Mouse (Mus musculus): Measurements from ENCODE around the gene Smox. TPM values are rescaled to one million over a fixed set of nuclear protein-coding genes. Genes with fewer than 3 reads are reported as not detected.

The Smox gene
- polyA plus RNA-seq, 1 experiment from 2014 or later = 67.2 TPM

- no peak for DNase-seq (ENCODE audit: low spot score)
- 60% methylated on average over 2 of the region's 2 CpGs for WGBS
- peaks cover 98% of the 10 kb centered on the region for H3K27me3 ChIP-seq (ENCODE audit: low read depth, poor library complexity, severe bottlenecking)
- no peak overlapping the region for H3K4me3 ChIP-seq
- H3K9me3 ChIP-seq (replicated peaks) = no peaks in the 10 kb centered on the region
- no peaks in the 10 kb centered on the region for H3K36me3 ChIP-seq
- H3K4me1 ChIP-seq = peaks cover 4% of the 10 kb centered on the region
- H3K27ac ChIP-seq = no peak overlapping the region
These were observed 59.6 kb downstream of the Smox start for GRCm38 (mm10) chr2:131550906-131551305.

GRCm38 (mm10) chr2:131551701-131552620 lies 60.7 kb downstream of the Smox start:
- H3K27me3 ChIP-seq (ENCODE audit: low read depth, poor library complexity, severe bottlenecking) = peaks cover 98% of the 10 kb centered on the region

DNA sequence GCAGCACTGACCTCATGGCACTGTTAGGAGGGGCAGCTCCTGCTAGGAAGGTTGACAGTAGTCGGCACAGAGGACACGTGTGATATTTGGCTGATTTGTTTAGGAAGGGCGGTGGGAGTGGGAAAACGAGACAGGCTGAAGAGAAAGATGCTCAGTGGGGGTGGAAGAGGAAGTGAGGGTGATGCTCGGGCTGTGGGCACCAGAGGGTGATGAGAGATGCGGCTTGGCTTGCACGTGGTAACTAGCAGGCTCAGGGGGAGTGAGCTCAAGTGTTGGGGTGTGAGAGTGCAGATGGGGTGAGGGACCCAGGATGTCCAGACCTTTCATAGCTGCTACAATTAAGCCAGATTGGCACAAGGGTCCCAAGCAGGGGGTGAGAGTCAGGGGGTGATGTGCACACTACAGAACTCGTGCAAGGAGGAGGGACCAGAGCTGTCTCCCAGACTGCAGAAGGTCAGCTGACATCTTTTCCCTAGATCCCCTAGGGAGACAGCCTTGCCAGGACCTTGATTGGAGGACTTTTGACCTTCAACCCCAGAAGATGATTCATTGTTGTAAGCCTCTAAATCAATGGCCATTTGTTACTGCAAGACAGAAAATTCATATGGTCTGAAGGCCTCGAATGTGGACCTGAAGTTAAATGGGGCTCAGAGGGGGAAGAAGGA lies 61.6 kb downstream of the Smox start:
- Histone ChIP-seq H3K4me3 (no peak overlapping the region), H3K27ac (no peak overlapping the region), H3K27me3 (ENCODE audit: low read depth, poor library complexity, severe bottlenecking) (peaks cover 98% of the 10 kb centered on the region), H3K36me3 (no peaks in the 10 kb centered on the region), H3K4me1 (no peaks in the 10 kb centered on the region), H3K9me3 (replicated peaks) (no peaks in the 10 kb centered on the region)
- no peak for DNase-seq (ENCODE audit: low spot score)
- WGBS = 26% methylated on average over 9 of the region's 9 CpGs

More at GRCm38 (mm10) chr2:131551701-131552620, 60.7 kb downstream of the Smox start:
- Histone ChIP-seq H3K27ac (no peak overlapping the region), H3K36me3 (no peaks in the 10 kb centered on the region), H3K9me3 (replicated peaks) (no peaks in the 10 kb centered on the region), H3K4me3 (no peak overlapping the region), H3K4me1 (no peaks in the 10 kb centered on the region)
- no peak for DNase-seq (ENCODE audit: low spot score)
- 69% methylated on average over 7 of the region's 7 CpGs for WGBS

- Histone ChIP-seq H3K27me3 (ENCODE audit: low read depth, poor library complexity, severe bottlenecking) (peaks cover 99% of the 10 kb centered on the region), H3K27ac (no peak overlapping the region)
- WGBS = 81% methylated on average over 2 of the region's 2 CpGs
These were observed 66.6 kb downstream of the Smox start for GRCm38 (mm10) chr2:131557896-131558295.

DNA sequence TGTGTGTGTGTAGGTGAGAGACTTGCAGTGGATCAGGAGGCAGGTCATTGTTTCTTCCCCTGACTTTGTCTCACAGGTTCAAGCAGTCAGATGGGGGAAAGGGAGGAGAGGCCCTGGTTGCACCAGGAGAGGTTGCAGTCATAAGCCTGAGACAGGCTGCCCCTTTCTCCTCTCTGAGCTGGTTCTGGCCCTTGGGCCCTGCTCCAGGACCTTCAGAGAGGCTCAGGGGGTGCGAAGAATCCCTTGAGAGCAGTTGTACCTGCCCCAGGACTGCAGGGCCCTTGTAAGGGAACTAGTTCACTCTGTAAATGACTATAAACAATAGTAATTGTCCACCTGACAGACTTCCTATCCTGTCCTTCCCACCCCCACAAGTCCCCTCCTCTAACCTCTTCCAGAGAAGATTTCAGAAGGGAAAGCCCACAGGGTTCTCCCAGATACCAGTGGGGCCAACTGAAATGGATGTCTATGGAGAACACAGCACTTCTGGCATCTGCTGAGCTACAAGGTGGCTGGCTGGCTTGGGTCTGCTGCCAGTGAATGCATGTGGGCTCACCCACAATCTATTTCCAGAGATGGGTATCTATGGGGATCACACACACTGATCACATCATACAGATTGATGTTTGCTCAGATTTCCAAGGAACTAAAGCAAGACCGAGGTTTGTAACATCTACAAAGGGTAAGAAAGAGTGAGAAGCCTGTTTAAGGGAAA lies 69.1 kb downstream of the Smox start:
- Histone ChIP-seq H3K27ac (no peak overlapping the region), H3K4me1 (peaks cover 23% of the 10 kb centered on the region), H3K4me3 (no peak overlapping the region), H3K9me3 (replicated peaks) (no peaks in the 10 kb centered on the region), H3K36me3 (no peaks in the 10 kb centered on the region), H3K27me3 (ENCODE audit: low read depth, poor library complexity, severe bottlenecking) (peaks cover 100% of the 10 kb centered on the region)
- no peak for DNase-seq (ENCODE audit: low spot score)
- 41% methylated on average over 2 of the region's 2 CpGs for WGBS

More at GRCm38 (mm10) chr2:131557896-131558295, 66.6 kb downstream of the Smox start:
- peaks cover 21% of the 10 kb centered on the region for H3K4me1 ChIP-seq
- no peak overlapping the region for H3K4me3 ChIP-seq
- no peak for DNase-seq (ENCODE audit: low spot score)
- no peaks in the 10 kb centered on the region for H3K36me3 ChIP-seq
- H3K9me3 ChIP-seq (replicated peaks) = no peaks in the 10 kb centered on the region

- DNase-seq (ENCODE audit: low spot score) = no peak
- Histone ChIP-seq H3K36me3 (no peaks in the 10 kb centered on the region), H3K27me3 (ENCODE audit: low read depth, poor library complexity, severe bottlenecking) (peaks cover 100% of the 10 kb centered on the region), H3K27ac (no peak overlapping the region), H3K4me1 (peaks cover 23% of the 10 kb centered on the region), H3K4me3 (peak overlapping the region; percentile 58), H3K9me3 (replicated peaks) (no peaks in the 10 kb centered on the region)
- WGBS = 5% methylated on average over 33 of the region's 33 CpGs
These were observed 70.1 kb downstream of the Smox start for GRCm38 (mm10) chr2:131561344-131561870.

- WGBS = 1% methylated on average over 72 of the region's 82 CpGs
- peaks cover 97% of the 10 kb centered on the region for H3K27me3 ChIP-seq (ENCODE audit: low read depth, poor library complexity, severe bottlenecking)
- DNase-seq (ENCODE audit: low spot score) = peak; percentile 61
- H3K27ac ChIP-seq = peak within 1 kb of the TSS; percentile 56
- H3K36me3 ChIP-seq = no peaks in the 10 kb centered on the region
- H3K9me3 ChIP-seq (replicated peaks) = no peaks in the 10 kb centered on the region
- H3K4me1 ChIP-seq = peaks cover 23% of the 10 kb centered on the region
- H3K4me3 ChIP-seq = peak within 1 kb of the TSS; percentile 58
These were observed 70.7 kb downstream of the Smox start, which contains the start of gene Adra1d for GRCm38 (mm10) chr2:131561891-131562585. Gene Adra1d (minus strand): TSS chr2:131562283.

- Histone ChIP-seq H3K36me3 (no peaks in the 10 kb centered on the region), H3K4me3 (peak overlapping the region; percentile 58), H3K4me1 (peaks cover 23% of the 10 kb centered on the region), H3K27ac (peak overlapping the region; percentile 56), H3K9me3 (replicated peaks) (no peaks in the 10 kb centered on the region), H3K27me3 (ENCODE audit: low read depth, poor library complexity, severe bottlenecking) (peaks cover 92% of the 10 kb centered on the region)
- peak; percentile 82 for DNase-seq (ENCODE audit: low spot score)
- WGBS = 0% methylated on average over 30 of the region's 30 CpGs
These were observed 71.4 kb downstream of the Smox start for GRCm38 (mm10) chr2:131562586-131563122.

Other genes starting within 250 kb of the Smox start
- gene Pank2, start 229.0 kb upstream of the Smox start, polyA plus RNA-seq (2016; fragmentation: Nextera tagmentation; extraction: Ambion mirVana) = 45.0 and 46.3 TPM in 2 replicates
- 8.1 and 9.7 TPM in 2 replicates for gene Rnf24, start 138.6 kb upstream of the Smox start, polyA plus RNA-seq (2016; fragmentation: Nextera tagmentation; extraction: Ambion mirVana)
- not detected in 2 replicates for gene Adra1d, start 70.8 kb downstream of the Smox start, polyA plus RNA-seq (2016; fragmentation: Nextera tagmentation; extraction: Ambion mirVana)

Data from limb, embryonic 10.5 days (tissue).